Mouse (Mus musculus): ENCODE data around the gene Noxa1. TPM values are rescaled to one million over a fixed set of nuclear protein-coding genes. Genes with fewer than 3 reads are reported as not detected.

Gene Noxa1
- total RNA-seq (2015; ENCODE audit: low replicate concordance) (not detected in 2 replicates), total RNA-seq (2017; ENCODE audit: low replicate concordance) (not detected in 2 replicates)

DNA sequence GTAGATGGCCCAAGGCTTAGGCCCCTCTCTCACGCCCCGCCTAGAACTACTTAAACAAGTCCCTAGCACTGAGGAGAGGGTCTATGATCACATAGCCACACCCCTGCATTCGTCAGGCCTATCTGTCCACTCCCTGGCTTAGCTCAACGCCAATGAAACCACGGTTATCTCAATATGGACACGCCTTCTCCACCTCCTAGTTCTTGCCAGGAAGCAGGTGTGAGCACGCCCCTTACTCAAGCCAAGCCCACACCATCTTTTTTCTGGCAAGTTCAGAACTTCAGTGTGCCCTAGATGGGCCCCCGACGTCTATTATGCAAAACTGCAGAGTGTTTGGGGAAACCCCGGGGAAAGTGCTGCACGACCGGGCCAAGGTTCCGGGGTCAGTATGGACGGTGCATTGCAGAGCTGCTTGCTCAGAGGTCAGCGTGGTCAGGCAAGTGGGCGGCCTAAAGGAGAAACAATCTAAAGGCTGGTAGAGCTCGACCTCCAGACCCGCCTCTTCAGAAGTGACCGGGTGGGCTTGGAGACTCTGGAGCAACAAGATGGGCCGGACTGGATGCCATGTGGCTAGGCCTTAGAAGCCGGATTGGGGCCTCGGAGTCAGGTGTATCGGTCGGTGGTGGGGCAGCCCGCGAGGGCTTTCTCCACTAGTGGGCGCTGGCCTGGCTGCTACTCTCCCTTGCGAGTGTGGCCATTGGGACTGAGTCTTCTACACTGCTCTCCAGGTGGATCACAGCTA, at the start of gene Noxa1:
Gene Noxa1, minus strand, starts transcription at position 41 of the 742 bp plus-strand sequence.
- ATAC-seq (replicated peaks; ENCODE audit: low FRiP score, poor library complexity, severe bottlenecking): 0 out of 2 replicates have a peak, but pooled peaks have one; percentile 8

GRCm38 (mm10) chr2:25141921-25142320, 47.0 kb upstream of the Noxa1 start:
- no peak for ATAC-seq (replicated peaks; ENCODE audit: low FRiP score, poor library complexity, severe bottlenecking)

DNA sequence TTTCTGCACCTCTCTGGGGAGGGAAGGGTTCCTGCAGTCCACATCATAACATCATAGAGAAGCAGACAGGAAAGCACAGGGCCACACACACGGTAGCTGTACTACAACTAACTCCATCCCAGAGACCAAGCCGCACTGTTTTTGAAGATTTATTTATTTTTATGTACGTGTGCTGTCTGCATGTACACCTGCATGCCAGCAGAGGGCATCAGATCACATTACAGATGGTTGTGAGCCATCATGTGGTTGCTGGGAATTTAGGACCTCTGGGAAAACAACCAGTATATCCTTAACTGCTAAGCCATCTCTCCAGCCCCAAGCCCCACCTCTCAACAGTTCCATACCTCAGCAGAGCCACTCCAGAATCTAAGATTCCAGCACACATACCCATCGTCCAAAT, 46.2 kb upstream of the Noxa1 start:
- ATAC-seq (replicated peaks; ENCODE audit: low FRiP score, poor library complexity, severe bottlenecking): no peak

DNA sequence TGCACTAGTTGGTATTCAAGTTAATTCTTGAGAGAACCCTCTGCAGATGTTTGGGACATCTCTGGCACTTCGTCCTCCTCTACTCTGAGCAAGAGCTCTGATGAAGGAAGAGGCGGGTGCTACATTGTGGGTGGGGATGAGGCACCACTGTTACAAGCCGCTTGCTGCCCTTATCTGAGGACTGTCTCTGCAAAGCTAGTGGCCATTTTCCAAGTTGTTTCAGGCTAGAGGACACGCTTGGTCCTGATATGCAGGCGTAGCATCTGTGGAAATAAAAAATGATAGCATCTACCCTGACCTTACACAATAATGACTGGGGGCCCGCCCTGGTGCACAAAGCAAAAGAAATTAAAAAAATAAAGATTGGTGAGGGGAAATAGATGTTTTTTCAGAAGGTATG, 42.9 kb upstream of the Noxa1 start:
- ATAC-seq (replicated peaks; ENCODE audit: low FRiP score, poor library complexity, severe bottlenecking): peak; percentile 97

DNA sequence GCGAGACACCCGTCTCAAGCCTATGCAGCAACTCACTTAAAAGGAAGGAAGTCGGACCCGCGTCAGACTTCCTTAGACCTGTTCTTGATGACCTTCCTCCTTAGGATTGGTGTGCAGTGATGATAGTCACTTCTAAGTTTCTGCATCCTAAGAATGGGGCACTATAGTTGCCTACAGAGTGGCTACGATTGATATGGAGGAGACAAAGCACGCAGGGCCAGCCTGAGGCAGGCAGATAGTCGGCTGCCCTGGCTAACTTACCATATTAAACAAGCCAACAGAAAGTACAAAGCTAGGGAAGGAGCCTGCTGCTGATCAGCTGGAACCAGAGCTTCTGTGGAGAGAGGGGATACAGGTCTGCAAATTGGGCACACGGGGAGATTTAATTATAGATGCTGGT, 36.7 kb upstream of the Noxa1 start:
- peak; percentile 53 for ATAC-seq (replicated peaks; ENCODE audit: low FRiP score, poor library complexity, severe bottlenecking)

GRCm38 (mm10) chr2:25128072-25128471, 33.1 kb upstream of the Noxa1 start:
- ATAC-seq (replicated peaks; ENCODE audit: low FRiP score, poor library complexity, severe bottlenecking): no peak

DNA sequence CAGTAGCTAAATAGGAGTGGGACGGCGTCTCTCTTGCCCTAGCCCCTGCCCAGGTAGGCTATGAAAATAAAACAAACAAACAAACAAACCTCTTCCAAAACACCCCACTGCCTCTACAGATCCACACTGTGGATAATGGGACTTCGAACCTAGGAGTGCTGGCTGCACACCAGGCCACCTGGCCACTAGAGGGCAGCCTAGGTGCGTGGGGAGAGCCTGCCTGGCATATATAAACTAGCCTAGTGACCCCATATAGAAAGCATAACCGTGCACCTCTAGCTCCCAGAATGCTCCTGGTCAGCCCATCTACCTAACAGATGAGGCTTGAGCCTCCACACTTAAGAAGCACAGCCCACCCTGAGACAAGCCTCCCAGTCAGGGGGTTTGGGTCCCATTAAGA, 32.3 kb upstream of the Noxa1 start:
- ATAC-seq (replicated peaks; ENCODE audit: low FRiP score, poor library complexity, severe bottlenecking): peak; percentile 70

GRCm38 (mm10) chr2:25126011-25127010, 31.4 kb upstream of the Noxa1 start:
- ATAC-seq (replicated peaks; ENCODE audit: low FRiP score, poor library complexity, severe bottlenecking): no peak

- no peak for ATAC-seq (replicated peaks; ENCODE audit: low FRiP score, poor library complexity, severe bottlenecking)
Measured at GRCm38 (mm10) chr2:25125146-25125545, 30.2 kb upstream of the Noxa1 start.

DNA sequence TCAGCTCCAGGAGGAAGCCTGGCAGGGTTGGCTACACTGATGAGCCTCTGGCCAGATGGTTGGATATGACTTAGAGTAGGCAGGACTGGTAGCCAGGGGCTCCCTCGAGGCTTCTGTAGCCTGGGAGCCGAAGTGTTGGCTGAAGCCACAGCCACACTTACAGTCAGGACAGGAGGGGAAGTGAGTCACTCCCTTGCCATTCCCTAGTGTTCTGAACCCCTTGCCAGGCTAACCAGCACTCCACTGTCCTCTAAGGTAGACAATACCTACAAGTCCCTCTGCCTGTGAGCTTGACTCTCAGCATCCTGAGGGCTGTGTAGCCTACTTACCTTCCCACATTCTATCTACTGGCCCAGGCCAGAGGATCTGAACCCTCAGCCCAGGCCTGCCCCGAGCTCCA, 29.5 kb upstream of the Noxa1 start:
- no peak for ATAC-seq (replicated peaks; ENCODE audit: low FRiP score, poor library complexity, severe bottlenecking)

GRCm38 (mm10) chr2:25123527-25123926, 28.6 kb upstream of the Noxa1 start:
- no peak for ATAC-seq (replicated peaks; ENCODE audit: low FRiP score, poor library complexity, severe bottlenecking)

DNA sequence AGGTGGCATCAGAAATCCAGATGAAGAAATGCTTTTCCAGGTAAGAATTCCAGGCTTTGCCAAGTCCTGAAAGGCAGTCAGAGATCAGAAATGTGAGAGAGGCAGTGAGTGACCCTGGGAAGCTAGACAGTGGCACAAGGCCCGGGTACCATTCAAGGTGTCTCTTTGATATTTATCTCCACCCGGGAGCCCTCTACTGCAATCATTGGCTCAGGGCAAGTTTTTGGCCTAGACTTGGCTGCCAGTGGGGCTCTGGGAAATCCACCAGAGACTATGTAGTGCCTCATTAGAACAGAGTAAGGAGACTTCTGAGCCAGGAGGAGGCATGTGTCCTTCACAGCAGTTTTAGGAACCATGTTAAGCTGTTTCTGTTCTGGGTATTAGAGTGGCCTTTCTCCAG, 27.7 kb upstream of the Noxa1 start:
- ATAC-seq (replicated peaks; ENCODE audit: low FRiP score, poor library complexity, severe bottlenecking): no peak

DNA sequence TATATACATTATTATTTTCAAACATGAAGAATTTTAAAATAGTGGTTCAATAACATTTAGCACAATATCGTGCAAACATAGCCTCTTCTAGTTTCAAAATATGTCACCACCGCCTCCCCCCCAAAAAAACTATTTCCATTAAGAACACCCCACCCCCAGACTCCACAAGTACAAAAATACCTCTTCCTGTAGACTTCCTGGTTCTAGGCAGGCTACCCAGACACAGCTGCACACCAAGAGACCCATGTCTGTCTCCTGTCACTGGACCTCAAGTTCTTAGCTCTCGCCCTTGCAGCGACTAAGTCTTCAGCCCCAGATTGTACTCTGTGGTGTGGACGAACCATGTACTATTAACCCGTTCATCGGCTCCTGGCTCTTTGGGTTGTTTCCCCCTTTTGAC, 26.0 kb upstream of the Noxa1 start:
- no peak for ATAC-seq (replicated peaks; ENCODE audit: low FRiP score, poor library complexity, severe bottlenecking)

DNA sequence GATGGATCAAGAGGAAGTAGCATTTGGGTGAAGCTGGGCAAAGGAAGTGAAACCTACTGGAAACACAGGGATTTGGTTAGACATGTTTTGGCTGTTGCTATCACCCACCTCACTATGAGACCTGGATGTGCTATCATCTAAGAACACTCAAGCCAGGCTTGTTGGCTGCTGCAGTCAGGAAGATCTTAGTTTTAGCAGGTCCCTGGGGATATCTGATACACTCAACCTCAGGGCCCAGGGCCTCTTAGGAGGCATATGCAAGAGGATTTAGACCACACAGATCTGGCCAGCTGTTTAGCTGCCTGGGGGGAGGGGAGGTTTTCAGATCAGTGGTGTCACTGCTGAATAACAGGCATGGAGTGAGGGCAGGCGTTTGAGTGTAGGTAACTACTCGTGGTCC, 20.5 kb upstream of the Noxa1 start:
- peak; percentile 47 for ATAC-seq (replicated peaks; ENCODE audit: low FRiP score, poor library complexity, severe bottlenecking)

DNA sequence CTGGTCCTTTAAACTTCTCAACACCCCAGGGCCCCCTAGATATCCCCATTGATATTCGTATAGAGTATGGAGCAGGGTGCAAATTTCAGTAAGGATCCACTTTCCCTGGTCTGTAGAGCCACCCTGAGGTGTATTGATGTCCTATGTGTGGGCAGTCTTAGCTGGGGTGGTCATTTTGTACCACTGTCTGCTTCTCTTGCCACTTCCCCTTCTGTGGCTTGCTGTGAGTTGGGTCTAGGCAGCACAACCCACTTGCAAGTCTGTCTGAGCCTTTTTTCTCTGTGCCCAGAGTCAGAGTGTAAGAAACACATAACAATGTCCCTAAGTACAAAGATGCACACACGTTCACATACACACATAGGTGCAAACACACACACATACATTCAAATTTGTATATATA, 19.4 kb upstream of the Noxa1 start:
- no peak for ATAC-seq (replicated peaks; ENCODE audit: low FRiP score, poor library complexity, severe bottlenecking)

GRCm38 (mm10) chr2:25111184-25111791, 16.3 kb upstream of the Noxa1 start:
- ATAC-seq (replicated peaks; ENCODE audit: low FRiP score, poor library complexity, severe bottlenecking): no peak

DNA sequence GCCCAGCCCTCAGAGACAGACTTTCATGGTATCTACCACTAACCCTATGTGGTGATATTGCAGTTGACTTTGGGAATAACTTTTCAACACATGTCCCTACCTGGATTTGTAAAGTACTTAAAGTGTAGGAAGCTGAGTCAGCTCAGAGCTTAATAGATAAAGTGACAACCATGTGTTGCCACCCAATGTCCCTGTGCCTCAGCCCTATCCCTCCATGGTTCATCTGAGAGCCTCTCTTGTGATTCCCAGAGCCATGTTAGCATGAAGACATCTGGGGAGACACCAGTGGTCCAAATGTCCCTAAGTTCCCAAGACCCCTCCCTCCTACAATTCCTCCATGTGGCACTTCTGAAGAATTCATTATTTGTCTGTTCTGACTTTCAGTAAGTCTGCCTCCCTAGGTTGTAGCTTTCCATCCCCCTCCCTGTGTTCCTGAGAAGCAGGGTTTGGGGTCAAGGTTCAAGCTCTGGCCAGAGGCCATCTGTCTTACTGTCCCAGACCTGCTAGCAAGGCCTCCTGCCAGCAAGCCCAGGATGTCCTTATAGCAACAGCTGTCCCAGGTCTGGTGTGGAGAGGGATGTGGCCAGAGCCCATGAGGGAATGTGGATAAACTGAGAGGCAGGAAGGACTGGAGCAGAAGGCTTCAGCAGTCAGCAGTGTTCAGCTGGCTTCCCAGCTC, 15.7 kb upstream of the Noxa1 start:
- ATAC-seq (replicated peaks; ENCODE audit: low FRiP score, poor library complexity, severe bottlenecking): no peak

DNA sequence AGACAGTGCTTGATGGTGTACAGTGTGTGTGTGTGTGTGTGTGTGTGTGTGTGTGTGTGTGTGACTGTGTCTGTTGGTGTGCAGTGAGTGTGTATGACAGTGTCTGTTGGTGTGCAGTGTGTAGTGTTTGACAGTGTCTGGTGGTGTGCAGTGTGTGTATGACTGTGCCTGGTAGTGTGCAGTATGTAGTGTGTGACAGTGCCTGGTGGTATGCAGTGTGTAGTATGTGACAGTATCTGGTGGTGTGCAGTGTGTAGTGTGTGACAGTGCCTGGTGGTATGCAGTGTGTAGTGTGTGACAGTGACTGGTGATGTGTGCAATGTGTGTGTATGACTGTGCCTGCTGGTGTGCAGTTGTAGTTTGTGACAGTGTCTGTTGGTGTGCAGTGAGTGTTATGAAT, 14.5 kb upstream of the Noxa1 start:
- no peak for ATAC-seq (replicated peaks; ENCODE audit: low FRiP score, poor library complexity, severe bottlenecking)

- no peak for ATAC-seq (replicated peaks; ENCODE audit: low FRiP score, poor library complexity, severe bottlenecking)
Measured at GRCm38 (mm10) chr2:25106045-25106444, 11.1 kb upstream of the Noxa1 start.

DNA sequence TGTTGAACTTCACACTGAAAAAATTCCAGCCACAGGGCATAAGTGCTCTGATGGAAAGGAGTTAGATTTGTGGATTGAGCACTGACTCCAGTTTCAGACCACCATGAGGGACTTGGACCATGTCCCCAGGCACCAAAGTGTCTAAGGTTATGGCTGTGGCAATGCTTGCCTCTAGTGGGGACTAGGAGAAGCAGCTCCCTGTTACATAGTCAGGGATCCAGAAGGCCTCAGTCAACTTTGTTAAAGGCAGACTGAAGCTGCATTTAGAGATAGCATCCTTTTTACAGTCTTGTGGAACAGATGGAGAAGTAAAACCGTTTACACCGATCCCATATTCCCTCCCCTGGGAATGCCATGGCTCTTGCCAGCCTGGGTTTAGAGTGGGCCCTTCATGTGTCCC, 9.2 kb upstream of the Noxa1 start:
- ATAC-seq (replicated peaks; ENCODE audit: low FRiP score, poor library complexity, severe bottlenecking): no peak

All from erythroid progenitor cell, adult 5-6 weeks (primary cell).